Mouse (Mus musculus) heart, adult 8-10 months (tissue): ENCODE data around the gene Nudt15. TPM values are rescaled to one million over a fixed set of nuclear protein-coding genes. Genes with fewer than 3 reads are reported as not detected.
A peak's percentile ranks its signal among the peaks of the same experiment; 100 is the strongest.
"Not testable (repeated sequence)": the region's sequence is repeated elsewhere in the genome, so short reads cannot be mapped to it uniquely, and the experiment has no call there.

Experiments
- DNase-seq: peaks from one replicate; pipeline ENCODE4 v3.0.0; 2022; ENCODE audit warnings: low spot score
- total RNA-seq, 4 experiments: library from RNA; stranded (reverse); gene quantifications; 2 replicates each; pipeline ENCODE4 v1.2.4; 2022

The Nudt15 gene
- 10 to 100 TPM in 1 of 4 experiments, 1 to 10 TPM in 3; 7.4 to 10.5 (median 8.8) TPM for total RNA-seq

DNA sequence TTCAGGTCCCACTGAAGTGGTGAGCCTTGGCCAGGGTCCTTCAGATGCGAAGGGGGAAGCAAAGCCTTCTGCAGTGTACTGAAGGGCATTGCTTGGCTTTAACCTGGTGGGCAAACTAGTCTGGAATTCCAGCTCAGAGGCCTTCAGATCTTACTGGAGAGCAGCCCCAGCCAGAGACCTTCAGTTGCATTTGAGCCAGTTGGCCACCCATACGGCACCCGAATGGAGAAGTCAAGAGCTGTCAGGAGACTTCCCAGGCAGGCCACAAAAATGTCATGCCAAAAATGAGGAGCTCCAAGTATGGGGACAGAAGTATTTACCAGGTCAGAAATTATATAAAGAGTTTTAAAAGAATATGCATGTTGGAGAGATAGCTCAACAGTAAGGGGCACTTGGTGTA is at the start of gene Nudt15:
Gene Nudt15, minus strand, starts transcription at position 192 of the 400 bp plus-strand sequence.
- DNase-seq: no peak

DNA sequence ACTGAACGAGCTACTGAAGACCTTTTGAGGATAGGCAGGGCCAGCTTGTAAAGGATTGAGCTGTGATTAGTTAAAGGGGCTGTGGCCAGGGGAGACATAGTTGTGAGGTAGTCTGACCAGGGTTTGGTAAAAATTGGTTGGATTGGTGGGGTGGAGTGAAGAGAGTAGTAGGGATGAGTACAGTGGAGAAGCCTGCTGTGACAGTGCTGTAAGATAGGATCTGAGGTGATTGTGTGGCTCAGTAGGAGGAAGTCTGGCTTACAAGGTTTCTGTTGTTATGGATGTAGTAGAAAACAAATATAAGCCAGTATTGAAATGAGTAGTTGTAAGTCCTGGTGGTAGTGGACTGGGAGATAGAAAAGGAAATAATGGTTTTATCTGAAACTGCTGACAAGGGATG is 44.1 kb upstream of the Nudt15 start:
- no peak for DNase-seq

DNA sequence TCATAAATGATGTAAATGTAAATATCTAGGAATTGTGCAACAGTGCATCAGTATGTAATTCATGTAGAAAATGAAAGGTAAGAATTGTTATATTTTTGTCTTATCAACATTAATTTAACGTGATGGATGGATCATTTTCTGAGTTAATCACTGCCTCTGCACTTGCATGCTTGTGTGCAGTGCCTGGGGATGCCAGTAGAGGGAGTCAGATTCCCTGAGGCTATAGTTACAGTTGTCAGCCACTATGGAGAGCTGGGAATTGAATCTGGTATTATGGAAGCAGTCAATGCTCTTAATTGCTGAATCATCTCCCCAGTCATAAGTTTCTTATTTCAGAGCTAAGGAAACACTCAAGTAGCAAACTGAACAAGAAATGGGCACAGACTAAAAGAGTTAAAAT is 40.0 kb upstream of the Nudt15 start:
- no peak for DNase-seq

DNA sequence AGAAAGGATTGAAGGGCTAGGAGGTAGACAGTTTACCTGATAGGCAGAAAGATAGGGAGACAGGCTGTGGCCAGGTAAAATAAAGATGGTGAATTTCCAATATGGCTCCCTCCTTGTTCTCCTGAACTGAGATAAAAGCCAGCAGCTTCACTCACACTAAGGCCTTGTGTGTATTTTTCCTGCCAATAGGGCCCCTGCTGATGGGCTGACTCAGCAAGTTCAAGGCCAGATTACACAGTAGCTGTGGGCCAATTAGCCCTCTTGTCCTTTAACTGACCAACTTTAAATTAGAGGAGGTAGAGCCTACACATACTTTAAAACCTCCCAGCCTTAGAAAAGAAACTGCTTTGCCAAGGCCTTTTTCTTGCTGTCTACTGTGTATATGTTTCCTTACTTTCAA is 28.3 kb upstream of the Nudt15 start:
- no peak for DNase-seq

DNA sequence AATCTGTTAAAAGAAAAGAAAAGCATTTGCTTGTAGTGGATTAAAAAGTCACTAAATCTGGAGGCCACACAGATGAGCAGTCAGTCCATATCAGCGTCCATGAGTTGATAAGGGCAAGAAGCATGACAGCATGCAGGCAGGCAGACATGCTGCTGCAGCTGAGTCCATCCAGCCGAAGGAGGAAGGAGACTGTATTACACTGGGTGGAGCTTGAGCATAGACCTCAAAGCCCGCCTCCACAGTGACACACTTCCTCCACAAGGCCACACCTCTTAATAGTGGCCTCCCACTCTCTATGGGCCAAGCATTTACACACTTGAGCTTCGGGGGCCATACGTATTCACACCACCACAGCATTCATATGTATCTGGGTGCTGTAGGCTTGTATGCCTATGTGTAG is 26.0 kb upstream of the Nudt15 start:
- DNase-seq: no peak

DNA sequence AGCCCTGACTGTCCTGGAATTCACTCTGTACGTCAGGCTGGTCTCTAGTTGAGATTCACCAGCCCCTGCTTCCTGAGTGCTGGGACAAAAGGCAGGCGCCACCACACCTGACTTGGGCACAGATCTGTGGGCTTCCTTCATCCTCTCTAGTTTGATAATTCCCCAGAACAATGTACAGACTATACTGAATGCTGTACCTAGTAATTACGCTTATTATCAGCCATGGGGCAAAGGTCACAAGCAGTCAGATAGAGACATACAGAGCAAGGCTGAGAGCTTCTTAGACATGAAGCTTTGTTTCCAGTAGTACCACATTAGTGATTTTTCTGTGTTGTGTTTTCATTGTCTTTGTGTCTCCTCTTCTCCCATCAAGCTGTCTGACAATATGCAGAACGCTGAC is 23.1 kb upstream of the Nudt15 start:
- DNase-seq: no peak

DNA sequence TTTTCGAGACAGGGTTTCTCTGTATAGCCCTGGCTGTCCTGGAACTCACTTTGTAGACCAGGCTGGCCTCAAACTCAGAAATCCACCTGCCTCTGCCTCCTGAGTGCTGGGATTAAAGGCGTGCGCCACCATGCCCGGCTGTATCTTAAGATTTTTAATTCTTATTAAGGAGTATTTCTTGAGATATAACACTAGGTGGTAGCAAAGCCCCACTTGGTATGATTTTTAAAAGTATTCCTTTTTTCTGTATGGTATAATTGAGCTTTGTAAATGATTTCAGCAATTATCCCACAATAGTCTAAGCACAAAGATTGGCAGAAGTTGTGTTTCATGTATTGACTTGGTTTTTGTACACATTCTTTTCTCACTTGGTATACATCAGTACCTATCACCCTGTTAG is 21.8 kb upstream of the Nudt15 start:
- DNase-seq: not testable (repeated sequence)

DNA sequence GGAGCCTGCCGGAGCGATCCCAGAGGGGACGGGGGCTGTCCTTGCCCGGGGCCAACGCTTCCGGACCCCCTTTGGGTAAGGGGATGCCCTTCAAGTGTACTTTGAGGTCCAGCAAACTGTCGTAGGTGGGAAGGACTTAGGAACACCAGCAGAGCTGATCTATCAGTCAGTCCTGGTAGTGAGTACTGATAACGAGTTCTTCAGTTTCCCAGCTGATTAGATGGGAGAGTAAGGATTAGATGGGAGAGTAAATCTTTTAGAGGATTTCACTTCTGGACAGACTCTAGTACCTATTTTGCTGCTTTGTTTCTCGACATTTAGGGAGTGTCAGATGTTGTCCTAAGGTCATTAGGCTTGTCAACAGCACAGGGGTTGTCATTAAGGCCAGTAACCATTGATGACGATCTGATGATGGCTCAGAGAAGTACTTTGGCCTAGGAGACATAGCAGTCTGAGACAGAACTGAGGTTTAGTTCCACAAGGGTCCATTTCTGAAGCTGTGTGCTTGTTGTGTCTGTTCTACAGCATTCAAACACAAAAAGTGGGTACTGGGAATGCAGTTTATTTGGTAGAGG is 5.2 kb upstream of the Nudt15 start:
- no peak for DNase-seq

DNA sequence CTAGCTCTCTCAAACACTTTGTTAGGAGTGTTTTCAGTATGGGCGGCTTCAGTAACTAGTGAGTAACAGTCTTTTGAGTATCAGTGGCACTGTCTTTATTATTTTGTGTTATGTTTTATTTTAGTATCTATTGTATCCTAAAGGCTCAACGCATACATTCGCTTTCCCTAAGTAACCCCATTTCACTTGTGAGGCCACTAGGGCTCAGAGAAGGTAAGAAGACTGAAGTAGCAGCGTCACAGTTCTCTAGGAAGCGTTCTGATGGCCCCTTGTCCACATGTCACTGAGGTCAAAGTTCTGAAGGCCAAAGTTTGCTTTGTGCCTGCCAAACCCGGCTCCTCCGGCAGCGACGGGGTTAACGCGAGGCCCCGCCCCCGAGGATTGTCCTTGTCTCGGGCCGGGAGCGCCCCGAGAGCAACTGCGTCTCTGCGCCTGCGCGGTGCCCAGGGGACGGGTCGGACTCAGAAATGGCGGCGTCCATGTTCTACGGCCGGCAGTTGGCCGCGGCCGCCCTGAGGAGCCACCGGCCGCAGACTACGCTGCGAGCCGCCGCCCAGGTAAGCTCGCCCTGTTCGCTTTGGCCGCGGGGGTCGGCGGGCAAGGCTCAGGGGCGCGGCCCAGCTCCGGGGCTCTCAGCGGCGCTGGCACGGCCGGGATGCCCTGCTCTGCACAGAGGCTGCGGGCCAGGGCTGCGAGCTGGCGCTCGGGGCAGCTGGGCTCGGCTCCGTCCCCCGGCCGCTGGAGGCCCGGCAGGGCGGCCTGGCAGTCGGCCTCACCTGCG is 4.5 kb upstream of the Nudt15 start:
- DNase-seq: peak; percentile 92

DNA sequence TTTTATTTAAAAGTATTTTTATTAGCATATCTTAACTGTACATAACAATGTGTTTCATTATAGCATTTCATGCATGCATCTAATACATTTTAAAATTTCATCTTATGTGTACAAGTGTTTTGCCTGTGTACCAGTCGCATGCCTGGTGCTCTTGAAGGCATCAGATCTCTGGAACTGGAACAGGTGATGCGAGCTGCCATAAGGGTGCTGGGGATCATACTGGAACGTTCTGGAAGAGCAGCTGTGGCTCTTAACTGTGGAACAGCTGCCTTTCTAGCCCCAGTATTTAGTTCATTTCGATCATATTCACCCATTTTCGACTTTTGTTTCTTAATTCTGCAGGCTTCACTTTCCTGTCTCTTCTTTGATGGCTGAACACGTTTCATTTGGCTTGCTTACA is 3.1 kb upstream of the Nudt15 start:
- no peak for DNase-seq

DNA sequence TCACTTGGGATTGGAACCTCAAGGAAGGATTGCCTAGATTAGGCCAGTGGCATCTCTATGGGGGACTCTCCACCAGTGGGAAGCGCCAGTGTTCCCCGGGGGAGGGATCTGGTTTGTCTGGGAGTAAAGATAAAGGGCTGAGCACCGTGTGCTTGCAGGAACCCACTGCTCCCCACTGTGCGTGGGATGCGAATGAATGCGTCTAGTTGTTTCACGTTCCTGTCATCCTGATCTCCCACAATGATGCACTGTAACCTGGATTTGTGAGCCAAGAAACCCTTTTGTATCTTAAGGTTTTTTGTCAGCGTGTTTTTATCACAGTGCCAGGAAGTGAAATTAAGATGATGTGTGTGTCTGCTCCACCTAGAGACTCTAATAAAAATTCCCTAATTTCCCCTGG is 2.7 kb upstream of the Nudt15 start:
- DNase-seq: no peak

DNA sequence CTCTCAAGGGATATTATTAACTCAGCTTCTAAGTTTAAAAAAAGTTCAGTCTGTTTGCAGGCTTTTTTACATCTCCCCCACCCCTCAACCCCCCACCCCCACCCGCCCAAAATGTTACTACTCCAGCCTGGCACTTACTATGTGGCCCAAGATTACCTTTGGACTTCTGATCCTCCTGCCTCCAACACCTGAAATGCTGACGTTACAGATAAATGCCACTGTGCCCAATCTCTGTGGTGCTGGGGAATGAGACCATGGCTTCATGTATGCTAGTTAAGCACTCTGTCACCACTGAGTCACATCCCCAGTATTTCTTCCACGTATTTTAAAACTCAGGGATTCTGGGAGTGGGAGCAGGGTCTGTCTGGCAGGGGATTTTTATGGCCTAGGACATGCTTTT is 2.2 kb upstream of the Nudt15 start:
- DNase-seq: no peak

DNA sequence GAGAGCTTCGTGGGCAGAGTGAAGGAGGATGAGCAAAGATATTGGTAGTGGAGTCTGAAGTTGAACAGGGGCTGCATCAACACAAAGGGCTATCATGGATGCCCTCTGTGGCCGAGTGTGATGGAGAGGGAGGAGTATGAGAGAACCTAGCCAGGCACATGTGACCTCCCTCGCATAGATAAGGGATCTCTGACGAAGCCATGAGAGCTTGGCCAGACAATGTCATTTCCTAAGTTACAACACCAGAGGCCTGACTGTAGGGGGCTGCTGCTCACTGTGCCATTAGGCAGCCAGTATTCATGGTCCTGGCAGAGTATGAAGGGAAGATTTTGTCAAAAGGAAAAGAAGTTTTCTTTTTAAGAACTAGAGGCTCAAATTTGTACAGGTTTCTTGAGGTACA is 1.0 kb downstream of the Nudt15 start:
- no peak for DNase-seq

DNA sequence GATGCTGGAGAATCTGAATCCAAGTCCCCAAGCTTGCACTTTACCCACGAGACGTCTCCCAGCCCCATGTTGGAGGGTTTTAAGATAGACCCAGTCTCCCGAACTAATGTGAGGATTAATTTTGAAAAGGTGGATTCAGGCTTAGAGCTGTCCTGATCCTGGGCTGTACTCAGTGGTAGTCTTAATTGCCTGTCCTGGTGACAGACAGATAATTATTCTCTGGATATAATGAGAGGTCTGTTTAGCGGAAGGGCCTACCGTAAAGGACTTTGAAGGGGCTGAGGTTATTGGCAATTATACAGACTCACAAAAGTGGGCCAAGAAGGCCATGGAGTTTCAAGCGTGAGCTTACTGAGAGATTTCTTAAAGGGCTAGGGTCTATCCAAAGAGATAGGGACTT is 4.3 kb downstream of the Nudt15 start:
- DNase-seq: no peak

DNA sequence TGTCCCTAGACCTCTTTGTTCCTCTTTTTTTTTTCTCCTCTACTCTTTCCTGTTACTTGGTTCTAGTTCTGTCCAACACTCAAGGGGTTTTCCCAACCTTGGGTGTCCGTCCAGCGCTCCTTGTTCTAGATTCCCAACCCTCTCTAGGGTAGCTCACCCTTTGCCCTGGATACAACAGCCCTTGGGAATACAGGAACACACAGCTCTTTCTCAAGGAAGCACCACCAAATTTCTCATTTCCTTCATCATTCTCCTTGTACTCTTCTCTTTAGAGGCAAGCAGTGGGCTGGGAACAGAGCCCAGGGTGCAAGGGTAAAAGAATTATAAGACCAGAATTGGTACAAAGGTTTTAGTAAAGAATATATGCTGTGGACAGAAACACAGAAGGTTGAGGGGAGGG is 12.4 kb downstream of the Nudt15 start:
- DNase-seq: no peak

DNA sequence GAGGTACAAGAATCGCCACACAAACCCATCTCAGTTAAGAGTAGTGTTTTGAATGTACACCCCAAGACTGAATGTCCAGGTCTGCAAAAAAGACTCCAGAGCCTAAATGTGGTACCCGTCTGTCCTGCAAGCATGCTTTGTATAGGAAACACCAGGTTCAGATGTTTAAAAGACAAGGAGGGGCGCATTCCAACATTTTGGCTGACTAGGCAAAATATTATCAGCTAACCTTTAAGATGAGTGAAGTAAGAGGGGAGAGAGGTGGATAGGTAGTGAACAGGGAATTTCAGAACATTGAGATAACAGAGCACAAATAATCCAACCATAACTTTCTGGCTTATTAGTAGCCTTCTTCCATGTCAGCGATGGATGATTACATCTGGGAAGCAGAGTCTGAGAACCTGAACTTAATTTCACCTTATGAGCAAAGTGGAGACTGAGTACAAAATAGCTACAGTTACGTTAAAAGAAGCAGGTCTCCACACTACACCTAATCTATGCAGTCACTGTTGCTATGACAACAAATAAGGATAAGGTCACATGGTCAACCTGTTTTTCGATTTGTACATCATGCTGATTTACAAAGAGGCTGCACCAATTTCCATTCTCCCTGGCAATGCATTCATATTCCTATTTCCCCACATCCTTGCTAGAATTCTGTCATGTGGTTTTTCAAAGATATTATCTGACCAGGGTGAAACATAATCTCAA is 14.1 kb downstream of the Nudt15 start:
- no peak for DNase-seq

DNA sequence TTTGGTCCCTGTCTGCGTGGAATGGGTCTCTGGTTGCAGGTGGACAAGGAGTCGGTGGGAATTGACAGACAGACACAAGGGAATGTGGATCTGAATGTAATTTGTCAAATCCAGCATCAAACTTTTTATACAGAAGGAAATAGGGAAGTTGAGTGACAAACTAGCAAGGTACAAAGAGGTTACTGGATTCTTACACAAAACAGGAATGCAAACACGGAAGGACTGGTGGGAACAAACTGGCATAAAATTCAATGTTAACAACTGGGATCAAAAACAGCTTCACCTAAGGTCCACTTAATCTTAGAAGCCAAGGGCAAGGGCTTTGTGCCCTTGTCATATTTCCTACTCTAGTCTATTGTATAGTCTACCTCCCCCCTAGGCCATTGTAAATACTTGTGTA is 19.4 kb downstream of the Nudt15 start:
- not testable (repeated sequence) for DNase-seq

DNA sequence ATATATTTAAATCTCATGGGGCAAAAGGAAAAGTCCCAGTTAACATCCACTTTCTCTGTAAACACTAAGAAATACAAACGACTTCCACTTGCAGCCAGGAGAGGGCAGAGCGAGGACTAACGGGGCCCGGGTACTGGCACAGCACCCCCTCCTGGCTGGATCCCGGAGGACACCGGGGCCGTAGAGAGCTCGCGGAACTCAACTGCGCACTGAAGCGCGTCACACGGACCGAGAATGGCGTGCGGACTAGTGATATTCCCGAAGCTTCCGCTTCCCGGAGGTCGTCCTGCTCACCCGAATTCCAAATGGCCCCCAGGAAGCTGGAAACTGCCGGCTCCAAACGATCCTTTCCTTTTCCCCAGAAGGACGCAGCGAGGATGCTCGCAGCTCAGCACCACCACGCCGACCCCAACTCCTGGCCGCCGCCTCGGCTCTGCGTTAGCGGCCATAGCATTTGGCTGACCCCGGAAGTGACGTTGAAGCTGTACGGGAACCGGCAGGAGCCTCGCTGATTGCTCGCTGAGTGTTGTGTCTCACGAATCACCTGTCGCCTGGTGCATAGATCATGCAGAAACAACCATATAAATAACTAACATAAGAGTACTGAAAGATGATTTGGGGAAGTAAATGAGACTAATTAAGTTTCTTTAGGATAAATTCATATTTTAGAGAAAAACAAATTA is 23.1 kb downstream of the Nudt15 start, which contains the start of gene Sucla2:
Gene Sucla2, plus strand, starts transcription at position 554 of the 683 bp plus-strand sequence.
- peak; percentile 94 for DNase-seq

DNA sequence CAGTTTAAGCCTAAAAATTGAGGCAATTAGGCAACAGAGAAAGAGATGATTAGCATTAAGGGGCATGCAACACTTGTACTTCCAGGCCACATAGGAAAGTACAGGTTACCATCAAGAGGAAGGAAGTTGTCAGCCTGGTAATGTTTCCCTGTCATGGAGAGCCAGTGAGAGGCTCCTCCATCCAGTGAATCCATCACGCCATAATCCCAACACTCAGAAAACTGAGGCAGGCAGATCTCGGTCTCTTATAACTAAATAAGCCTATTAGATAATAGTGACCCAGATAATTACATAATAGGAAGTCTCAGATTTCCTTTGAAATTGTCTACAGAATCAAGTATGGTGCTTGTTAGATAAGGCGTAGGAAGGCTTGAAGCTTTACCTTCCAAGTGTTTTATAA is 23.9 kb downstream of the Nudt15 start:
- no peak for DNase-seq

DNA sequence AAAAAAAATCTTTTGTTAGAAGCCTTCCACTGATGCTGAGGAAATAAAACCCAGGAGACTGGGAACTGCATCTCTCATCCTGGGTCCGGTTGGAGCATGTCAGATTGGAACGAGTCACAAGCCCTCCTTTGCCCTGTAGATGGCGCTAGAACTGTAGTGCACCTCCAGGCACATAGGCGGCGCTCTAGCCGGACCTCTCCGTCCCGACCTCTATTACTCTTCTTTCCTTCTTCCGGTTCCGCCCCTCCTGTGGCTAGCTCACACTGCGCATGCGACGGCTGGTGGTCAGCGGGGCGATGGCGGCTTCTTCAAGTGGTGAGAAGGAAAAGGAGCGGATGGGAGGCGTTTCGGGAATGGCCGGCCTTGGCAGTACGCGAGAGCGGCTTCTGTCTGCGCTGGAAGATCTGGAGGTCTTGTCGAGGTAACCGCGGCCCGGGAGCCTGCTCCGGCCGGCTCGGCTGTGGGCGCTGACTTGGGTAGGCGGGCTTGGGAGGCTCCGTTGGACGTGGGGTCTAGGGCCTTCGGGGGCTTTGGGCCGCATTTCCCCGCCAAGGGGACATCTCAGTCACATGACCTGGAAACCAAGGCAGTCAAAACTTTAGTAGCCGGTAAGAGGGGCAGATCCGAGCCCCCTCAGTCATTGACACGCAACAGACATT is 38.1 kb downstream of the Nudt15 start, which contains the start of gene Med4:
Gene Med4, plus strand, starts transcription at position 261 of the 659 bp plus-strand sequence.
- peak; percentile 98 for DNase-seq

DNA sequence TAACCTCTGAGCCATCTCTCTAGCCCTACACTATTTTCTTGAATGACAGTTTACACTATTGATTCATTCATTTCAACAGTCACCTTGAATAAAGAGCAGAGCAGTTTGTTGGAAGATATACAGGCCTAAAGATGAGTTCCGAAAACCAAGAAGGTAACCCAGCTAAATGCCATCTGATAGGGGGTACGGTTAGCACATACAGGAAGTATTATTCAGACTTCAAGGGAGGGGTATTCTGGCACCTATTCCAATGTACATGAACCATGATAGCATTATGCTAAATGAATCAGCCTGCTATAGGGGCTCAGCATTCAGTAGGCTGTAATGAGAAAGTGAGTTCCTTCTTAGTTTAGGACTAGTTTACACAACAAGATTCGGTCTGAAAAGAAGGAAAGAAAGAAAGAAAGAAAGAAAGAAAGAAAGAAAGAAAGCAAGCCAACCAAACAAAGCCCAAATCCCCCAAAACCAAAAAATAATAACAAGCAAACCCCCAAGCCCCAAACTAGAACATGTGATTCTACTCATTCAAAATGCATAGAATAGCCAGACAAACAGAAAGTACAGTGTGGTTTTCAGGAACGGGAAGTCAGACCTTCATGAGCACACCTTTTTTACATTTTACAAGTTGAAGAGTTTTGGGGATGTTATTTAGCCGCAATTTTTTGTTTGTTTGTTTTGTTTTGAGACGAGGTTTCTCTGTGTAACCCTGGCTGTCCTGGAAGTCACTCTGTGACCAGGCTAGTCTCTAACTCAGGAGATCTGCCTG is 39.2 kb downstream of the Nudt15 start:
- DNase-seq: no peak
